Mouse (Mus musculus) monocyte, adult 5-6 weeks (primary cell): ENCODE data around the gene Myog. TPM values are rescaled to one million over a fixed set of nuclear protein-coding genes. Genes with fewer than 3 reads are reported as not detected.
"Not testable (repeated sequence)": the region's sequence is repeated elsewhere in the genome, so short reads cannot be mapped to it uniquely, and the experiment has no call there.

ENCODE experiments used
- ATAC-seq: fragments of 153-309, 156-312 bp; replicated peaks from 2 replicates; pipeline ENCODE4 v1.8.0; 2017; ENCODE audit warnings: mild to moderate bottlenecking; ENCODE audit not compliant: low TSS enrichment, insufficient number of reproducible peaks, severe bottlenecking, poor library complexity, low FRiP score
- total RNA-seq: library from RNA; stranded (forward); fragments of 200-1000, 200-491, 200-594 nt; gene quantifications from 3 replicates; pipeline ENCODE4 v1.2.3, GENCODE M21; 2017

Myog gene
- not detected in 3 replicates for total RNA-seq

DNA sequence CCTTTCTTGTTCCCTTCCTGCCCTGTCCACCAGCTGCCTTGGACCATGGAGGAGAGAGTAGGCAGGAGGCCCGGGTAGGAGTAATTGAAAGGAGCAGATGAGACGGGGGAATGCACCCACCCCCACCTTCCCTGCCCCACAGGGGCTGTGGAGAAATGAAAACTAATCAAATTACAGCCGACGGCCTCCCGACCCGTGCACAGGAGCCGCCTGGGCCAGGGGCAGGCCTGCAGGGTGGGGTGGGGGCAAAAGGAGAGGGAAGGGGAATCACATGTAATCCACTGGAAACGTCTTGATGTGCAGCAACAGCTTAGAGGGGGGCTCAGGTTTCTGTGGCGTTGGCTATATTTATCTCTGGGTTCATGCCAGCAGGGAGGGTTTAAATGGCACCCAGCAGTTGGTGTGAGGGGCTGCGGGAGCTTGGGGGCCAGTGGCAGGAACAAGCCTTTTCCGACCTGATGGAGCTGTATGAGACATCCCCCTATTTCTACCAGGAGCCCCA lies at the start of gene Myog:
TSS of gene Myog (plus strand) at position 392 of the 502 bp plus-strand sequence.
- ATAC-seq = no peak

DNA sequence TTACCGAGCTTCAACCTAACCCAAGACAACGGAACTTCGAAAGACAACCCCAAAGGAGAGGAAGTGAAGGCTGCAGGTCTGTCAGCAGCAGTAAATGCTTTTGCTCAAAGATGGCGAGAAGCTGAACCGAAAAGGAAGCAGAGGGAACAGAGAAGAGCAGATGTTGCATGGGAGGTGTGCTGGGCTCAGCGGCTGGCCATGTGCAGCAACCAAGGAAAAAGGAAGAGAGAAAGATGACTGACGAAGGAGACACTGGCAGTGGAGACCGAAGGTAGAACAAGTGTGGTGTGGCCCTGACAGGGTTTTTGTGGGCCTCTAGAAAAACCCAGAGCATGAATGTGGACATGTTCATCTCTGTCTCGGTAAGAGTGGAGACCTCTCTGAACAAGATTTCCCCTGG lies 49.1 kb upstream of the Myog start:
- no peak for ATAC-seq

DNA sequence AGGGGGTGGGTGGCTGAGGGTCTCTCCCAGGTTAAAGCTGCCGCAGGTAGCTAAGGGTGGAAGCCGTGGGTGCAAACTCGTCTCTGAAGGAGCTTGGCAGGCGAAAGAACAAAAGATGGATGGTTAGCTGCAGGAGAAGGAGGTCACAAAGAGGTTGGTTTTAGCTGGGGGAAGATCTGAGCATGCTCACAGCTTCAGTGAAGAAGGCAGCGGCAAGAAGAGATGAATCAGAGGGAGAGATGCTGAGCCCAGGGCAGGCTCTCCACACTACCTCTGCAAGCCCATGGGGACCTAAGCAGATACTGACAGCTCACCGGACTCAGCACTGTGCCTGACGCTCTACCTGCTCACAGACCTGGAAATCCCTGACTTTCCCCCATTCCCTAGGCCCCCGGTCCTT lies 48.5 kb upstream of the Myog start:
- ATAC-seq = no peak

GRCm38 (mm10) chr1:134242286-134242685 lies 47.5 kb upstream of the Myog start:
- ATAC-seq = no peak

DNA sequence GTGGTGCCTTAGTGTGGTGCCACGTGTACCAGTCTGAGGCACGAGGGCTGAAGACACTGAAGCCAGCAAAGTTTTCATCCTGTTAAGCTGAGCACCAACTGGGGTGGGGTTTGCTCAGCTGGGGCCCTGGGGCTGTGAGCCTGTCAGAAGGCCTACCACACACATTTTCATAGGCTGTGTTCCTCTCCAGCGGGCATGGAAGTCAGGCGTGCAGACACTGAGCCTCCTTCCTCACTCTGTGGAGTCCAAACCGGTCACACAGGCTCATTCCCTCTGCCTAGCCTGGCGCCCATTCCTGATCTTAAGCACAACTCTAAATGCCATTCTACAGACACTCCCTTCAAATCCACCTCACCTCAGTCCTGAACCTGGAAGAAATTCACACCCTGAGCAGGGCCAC lies 46.3 kb upstream of the Myog start:
- ATAC-seq = no peak

GRCm38 (mm10) chr1:134243948-134244914 lies 45.6 kb upstream of the Myog start:
- ATAC-seq = peak; percentile 65

- no peak for ATAC-seq
These were observed 44.6 kb upstream of the Myog start for GRCm38 (mm10) chr1:134245004-134245717.

DNA sequence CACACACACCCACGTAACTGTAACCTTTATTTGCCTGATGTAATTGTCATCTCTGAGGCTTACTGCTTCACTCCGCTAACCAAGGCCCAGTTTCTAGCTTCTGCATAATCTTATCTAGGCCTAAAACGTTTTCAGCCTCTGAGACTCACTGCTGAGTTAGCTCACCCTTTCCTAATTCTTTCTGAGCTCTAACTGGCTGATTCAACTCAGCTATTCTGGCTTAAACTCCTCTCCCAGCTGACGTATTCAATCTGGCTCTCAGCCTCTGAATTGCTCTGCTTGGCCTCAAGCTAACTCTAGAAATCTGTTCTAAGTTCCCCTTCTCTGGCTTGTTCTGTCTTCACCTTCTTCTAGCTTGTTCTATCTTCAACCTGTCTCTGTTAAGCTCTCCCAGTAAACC lies 43.2 kb upstream of the Myog start:
- ATAC-seq = no peak

DNA sequence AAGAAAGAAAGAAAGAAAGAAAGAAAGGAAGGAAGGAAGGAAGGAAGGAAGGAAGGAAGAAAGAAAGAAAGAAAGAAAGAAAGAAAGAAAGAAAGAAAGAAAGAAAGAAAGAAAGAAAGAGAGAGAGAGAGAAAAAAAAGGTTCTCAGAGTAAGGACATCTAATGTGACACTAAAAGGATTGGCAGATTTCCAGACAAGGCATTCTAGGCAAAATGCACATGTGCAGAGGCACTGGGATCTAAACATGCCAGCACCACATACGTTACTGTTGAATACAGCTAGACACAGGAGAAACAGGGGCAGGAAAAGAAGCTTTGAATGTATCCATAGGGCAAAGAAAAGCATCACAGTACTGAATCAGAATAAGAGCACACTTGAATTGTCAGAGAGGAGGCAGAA lies 40.1 kb upstream of the Myog start:
- ATAC-seq = not testable (repeated sequence)

GRCm38 (mm10) chr1:134264341-134264740 lies 25.4 kb upstream of the Myog start:
- no peak for ATAC-seq

- no peak for ATAC-seq
These were observed 24.0 kb upstream of the Myog start for GRCm38 (mm10) chr1:134265797-134266196.

DNA sequence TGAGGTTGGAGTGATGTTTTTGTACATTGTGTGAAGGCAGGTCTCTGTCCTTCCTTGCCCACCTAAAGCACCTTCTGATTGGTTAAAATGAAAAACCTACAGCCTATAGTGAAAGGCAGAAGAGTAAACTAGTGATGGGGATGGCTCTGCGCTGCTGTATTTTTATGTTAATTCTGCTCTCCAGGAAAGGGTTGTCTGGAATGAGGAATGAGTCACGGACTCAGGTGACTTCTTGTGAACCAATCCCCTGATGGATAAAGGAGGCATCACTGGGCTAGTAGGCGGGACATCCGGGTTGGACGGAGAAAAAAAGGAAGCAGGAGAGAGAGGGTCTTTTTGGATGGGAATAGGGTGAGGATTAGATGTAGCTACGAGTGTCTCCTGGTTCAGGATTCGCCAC lies 19.8 kb upstream of the Myog start:
- no peak for ATAC-seq

DNA sequence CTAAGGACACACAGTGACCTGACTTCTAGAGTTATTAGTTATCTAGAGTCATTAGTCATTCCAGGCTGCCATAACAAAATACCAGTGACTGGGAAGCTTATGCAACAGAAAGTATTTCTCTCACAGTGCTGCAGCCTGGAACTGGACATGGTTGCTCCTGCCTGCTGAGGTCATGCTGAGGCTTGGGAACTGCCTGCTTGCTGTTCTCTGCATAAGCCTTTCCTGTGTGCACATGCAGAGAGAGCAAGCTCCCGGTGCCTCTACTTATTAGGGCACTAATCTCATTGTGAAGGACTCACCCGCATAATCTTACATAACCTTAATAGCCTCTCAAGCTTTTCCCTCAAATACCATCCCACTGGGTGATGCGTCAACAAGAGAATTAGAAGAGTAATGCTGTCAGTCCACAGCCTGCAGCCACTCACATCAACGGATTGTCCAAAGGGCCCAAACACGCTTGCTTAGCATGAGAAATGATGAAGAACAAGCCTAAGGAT lies 17.0 kb upstream of the Myog start:
- ATAC-seq = no peak

DNA sequence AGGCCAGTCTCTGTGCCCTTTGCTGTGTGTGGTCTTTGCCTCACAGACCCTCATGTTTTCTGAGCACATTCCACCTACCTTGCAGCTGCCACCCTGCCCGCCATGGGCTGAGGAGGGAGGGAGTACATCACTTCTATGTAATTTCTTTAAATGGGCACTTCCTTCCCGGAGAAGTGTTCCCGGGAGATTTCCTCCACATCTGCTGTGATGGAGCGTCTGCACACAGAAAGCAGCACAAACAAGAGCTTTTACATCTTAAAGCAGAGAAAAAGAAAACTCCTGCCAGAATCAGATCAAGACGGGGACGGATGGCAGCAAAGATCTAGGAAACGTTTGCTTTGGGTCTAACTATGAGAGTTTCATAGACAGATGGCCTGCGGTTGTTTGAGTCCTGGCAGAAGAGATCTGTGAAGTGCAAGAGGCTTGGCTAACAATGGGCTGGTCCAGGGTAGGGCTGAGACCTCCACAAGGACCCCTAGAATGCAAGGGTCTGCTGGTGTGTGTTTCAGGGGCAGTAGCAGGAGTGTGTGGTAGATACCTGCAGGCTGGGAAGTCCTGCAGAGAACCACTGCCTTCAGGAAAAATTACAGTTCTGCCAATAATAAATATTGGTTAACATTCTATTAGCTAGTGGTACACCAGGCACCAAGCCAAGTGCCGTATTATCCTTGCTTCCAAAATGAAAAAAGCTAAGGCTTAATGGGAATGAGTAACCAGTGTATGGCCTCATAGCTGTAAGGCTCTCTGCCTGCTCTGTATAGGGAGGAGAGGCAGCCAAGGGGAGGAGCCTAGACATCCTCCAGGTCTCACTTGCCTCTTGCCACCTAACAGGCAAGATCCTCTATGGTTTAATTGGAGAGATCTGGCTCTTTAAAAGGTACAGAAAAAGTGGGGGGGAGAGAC lies 16.0 kb upstream of the Myog start:
- ATAC-seq = no peak

DNA sequence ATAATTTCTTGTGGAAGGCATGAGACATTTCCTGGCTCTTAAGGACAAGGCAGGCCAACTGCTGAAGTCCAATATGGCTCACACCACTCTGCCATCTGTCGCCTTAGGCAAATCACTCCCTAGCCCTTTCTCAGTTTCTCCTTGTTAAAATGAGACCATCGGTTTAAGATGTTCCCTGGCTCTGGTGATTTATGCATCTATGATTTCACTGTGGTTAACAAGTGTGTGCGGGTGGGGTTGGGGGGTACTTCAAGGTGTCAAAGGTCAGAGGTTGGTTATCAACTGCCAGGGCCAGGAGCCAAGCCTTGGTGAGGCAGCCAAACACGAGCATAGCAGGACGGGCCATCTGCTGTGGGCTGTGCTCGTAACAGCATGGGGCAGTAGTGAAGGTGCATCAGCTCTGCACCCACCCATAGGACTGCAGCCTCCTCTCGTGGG lies 15.3 kb upstream of the Myog start:
- ATAC-seq = no peak

GRCm38 (mm10) chr1:134275616-134276464 lies 13.9 kb upstream of the Myog start:
- no peak for ATAC-seq

GRCm38 (mm10) chr1:134276823-134277222 lies 13.0 kb upstream of the Myog start:
- ATAC-seq = no peak

GRCm38 (mm10) chr1:134280174-134280573 lies 9.6 kb upstream of the Myog start:
- ATAC-seq = no peak
